Mouse (Mus musculus): Measurements from ENCODE around the gene Soga1. TPM values are rescaled to one million over a fixed set of nuclear protein-coding genes. Genes with fewer than 3 reads are reported as not detected.
A peak's percentile ranks its signal among the peaks of the same experiment; 100 is the strongest.

Gene Soga1
- polyA plus RNA-seq, 1 experiment from 2014 or later, result 6.0 TPM

DNA sequence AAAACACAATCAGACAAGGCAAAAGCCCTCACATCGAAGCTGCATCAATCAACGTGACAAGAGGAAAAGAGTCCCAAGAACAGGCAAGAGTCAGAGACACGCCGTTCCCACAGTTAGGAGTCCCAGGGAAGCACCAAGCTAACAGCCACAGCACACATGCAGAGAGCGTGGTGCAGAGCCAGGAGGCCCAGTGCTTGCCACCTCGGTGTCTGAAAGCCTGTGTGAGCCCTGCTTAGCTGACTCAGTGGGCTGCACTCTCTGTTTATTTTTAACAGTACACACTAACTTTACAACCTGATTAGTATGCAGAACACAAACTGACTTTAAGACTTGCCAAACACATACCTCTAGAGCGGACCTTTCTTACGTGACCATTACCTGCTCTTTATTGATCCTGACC, 25.4 kb upstream of the Soga1 start:
- ATAC-seq (ENCODE audit: low FRiP score) (no peak), DNase-seq (ENCODE audit: low spot score, missing footprints) (peak; percentile 66)
- 92% methylated on average over 8 of the region's 8 CpGs for WGBS
- H3K9me3 ChIP-seq (ENCODE audit: control insufficient read depth, low read length), result no peaks in the 10 kb centered on the region
- H3K4me2 ChIP-seq, result no peak overlapping the region
- no peak overlapping the region for H3K9ac ChIP-seq (ENCODE audit: low read length)
- no peak overlapping the region for H3K4me3 ChIP-seq (ENCODE audit: low read depth, low read length)
- H3K27me3 ChIP-seq (ENCODE audit: control insufficient read depth, insufficient read depth, low read length), result no peaks in the 10 kb centered on the region
- 0 out of 2 replicates have a peak, but pooled peaks cover 3% of the 10 kb centered on the region for H3K36me3 ChIP-seq (ENCODE audit: control insufficient read depth, insufficient read depth, low read length)
- H3K4me1 ChIP-seq (ENCODE audit: control insufficient read depth, insufficient read depth, low read length), result no peaks in the 10 kb centered on the region
- no peak overlapping the region for H3K27ac ChIP-seq (ENCODE audit: low read depth, low read length)

DNA sequence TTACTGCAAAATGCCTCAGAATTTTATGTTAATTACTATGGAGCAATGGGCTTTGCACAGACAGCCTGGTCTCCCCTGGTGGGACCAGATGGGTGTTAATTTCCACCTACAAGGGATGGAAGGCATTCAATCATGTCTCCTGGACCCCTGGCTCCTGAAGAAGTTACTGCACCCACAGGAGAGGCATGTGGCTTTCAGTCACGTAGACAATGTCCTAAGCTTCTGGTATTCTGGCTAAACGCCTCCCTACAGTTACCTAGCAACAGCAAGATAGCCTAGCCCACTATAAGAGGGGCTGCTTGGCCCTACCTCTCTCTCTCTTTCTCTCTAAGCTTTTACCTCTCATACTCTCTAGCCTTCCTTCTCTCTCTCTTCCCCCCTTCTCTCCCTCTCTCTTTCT, 23.2 kb upstream of the Soga1 start:
- no peak overlapping the region for H3K4me3 ChIP-seq (ENCODE audit: low read depth, low read length)
- no peaks in the 10 kb centered on the region for H3K4me1 ChIP-seq (ENCODE audit: control insufficient read depth, insufficient read depth, low read length)
- 43% methylated on average over 2 of the region's 2 CpGs for WGBS
- no peak overlapping the region for H3K9ac ChIP-seq (ENCODE audit: low read length)
- H3K27ac ChIP-seq (ENCODE audit: low read depth, low read length), result no peak overlapping the region
- no peaks in the 10 kb centered on the region for H3K36me3 ChIP-seq (ENCODE audit: control insufficient read depth, insufficient read depth, low read length)
- DNase-seq (ENCODE audit: low spot score, missing footprints), result peak; percentile 65
- no peak overlapping the region for H3K4me2 ChIP-seq
- no peaks in the 10 kb centered on the region for H3K9me3 ChIP-seq (ENCODE audit: control insufficient read depth, low read length)
- no peaks in the 10 kb centered on the region for H3K27me3 ChIP-seq (ENCODE audit: control insufficient read depth, insufficient read depth, low read length)
- ATAC-seq (ENCODE audit: low FRiP score), result no peak

DNA sequence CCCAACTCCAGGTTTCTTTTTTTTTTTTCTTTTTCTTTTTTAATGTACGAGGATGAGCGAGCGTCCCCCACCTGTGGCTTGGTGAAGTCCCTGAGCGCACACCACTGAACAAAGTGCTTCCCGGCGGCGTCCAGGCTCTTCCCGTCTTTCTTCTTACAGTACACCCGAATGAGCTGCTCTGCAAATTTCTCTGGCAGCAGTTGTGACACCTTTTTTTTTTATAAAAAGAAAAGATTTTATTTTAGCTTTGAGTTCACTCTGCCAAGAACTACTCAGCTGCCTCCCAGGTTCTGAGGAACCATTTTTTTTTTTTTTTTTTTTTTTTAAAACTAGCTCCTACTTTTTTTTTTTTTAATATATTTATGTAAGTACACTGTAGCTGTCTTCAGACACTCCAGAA, 22.6 kb upstream of the Soga1 start:
- no peaks in the 10 kb centered on the region for H3K27me3 ChIP-seq (ENCODE audit: control insufficient read depth, insufficient read depth, low read length)
- no peak for ATAC-seq (ENCODE audit: low FRiP score)
- H3K9ac ChIP-seq (ENCODE audit: low read length), result no peak overlapping the region
- no peaks in the 10 kb centered on the region for H3K4me1 ChIP-seq (ENCODE audit: control insufficient read depth, insufficient read depth, low read length)
- no peak for DNase-seq (ENCODE audit: low spot score, missing footprints)
- H3K4me2 ChIP-seq, result no peak overlapping the region
- WGBS, result 95% methylated on average over 9 of the region's 9 CpGs
- H3K4me3 ChIP-seq (ENCODE audit: low read depth, low read length), result no peak overlapping the region
- H3K27ac ChIP-seq (ENCODE audit: low read depth, low read length), result no peak overlapping the region
- H3K36me3 ChIP-seq (ENCODE audit: control insufficient read depth, insufficient read depth, low read length), result no peaks in the 10 kb centered on the region
- no peaks in the 10 kb centered on the region for H3K9me3 ChIP-seq (ENCODE audit: control insufficient read depth, low read length)

DNA sequence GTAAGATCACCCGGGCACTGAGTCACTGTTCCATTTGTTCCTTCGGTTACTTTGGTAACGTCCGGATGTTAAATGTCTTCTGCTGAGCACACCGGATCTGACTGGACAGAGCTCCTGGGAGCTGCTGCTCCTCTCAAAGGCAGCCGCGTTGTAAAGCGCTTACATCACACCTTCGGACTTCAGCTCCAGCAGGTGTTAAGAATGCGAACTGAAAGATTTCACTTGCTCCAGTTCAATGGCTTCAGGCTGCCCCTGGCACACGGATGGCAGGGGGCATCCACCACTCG, 21.2 kb upstream of the Soga1 start:
- no peaks in the 10 kb centered on the region for H3K4me1 ChIP-seq (ENCODE audit: control insufficient read depth, insufficient read depth, low read length)
- H3K27ac ChIP-seq (ENCODE audit: low read depth, low read length), result no peak overlapping the region
- no peaks in the 10 kb centered on the region for H3K36me3 ChIP-seq (ENCODE audit: control insufficient read depth, insufficient read depth, low read length)
- no peak for ATAC-seq (ENCODE audit: low FRiP score)
- H3K4me2 ChIP-seq, result no peak overlapping the region
- H3K4me3 ChIP-seq (ENCODE audit: low read depth, low read length), result no peak overlapping the region
- DNase-seq (ENCODE audit: low spot score, missing footprints), result no peak
- H3K9ac ChIP-seq (ENCODE audit: low read length), result no peak overlapping the region
- H3K27me3 ChIP-seq (ENCODE audit: control insufficient read depth, insufficient read depth, low read length), result no peaks in the 10 kb centered on the region
- H3K9me3 ChIP-seq (ENCODE audit: control insufficient read depth, low read length), result no peaks in the 10 kb centered on the region
- WGBS, result 92% methylated on average over 12 of the region's 12 CpGs

DNA sequence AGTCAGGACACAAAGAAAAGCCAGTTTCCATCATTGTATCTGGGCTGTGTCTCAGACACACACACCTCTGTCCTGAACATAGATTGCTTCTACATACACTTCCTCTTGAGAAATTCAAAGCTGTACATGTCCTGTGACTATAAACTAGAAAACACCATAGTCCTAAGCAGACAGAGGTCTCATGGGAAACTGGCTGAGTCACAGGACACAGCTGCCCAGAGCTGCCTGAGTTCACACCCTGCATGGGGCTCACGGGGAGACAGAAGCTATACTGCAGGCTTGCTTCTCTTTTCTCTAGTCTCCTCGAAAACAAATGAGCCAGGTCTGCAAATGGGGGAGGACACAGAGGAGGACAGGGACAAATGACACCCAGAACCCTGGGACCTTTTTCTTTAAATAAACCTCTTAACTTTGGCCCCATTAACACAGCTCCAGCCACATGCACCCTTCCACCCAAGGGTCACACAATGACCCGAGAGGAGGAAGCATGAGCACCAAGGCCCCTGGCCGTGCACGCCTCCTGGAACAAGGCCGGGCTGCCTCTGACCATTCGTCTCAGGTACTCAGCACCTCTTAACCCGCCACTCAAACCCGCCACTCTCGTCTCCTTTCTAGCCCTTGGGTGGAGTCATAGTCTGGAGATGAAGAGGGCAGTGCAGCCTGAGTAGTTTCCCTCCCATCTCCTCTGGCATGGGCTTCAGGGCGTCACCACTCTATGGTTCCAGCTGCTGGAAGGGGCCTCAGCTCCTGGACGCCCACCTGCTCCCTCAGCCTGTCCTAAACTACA, 20.7 kb upstream of the Soga1 start:
- no peaks in the 10 kb centered on the region for H3K9me3 ChIP-seq (ENCODE audit: control insufficient read depth, low read length)
- H3K27me3 ChIP-seq (ENCODE audit: control insufficient read depth, insufficient read depth, low read length), result no peaks in the 10 kb centered on the region
- H3K27ac ChIP-seq (ENCODE audit: low read depth, low read length), result no peak overlapping the region
- H3K9ac ChIP-seq (ENCODE audit: low read length), result no peak overlapping the region
- H3K4me1 ChIP-seq (ENCODE audit: control insufficient read depth, insufficient read depth, low read length), result no peaks in the 10 kb centered on the region
- no peaks in the 10 kb centered on the region for H3K36me3 ChIP-seq (ENCODE audit: control insufficient read depth, insufficient read depth, low read length)
- no peak overlapping the region for H3K4me2 ChIP-seq
- no peak for DNase-seq (ENCODE audit: low spot score, missing footprints)
- WGBS, result 94% methylated on average over 12 of the region's 12 CpGs
- no peak overlapping the region for H3K4me3 ChIP-seq (ENCODE audit: low read depth, low read length)
- no peak for ATAC-seq (ENCODE audit: low FRiP score)

DNA sequence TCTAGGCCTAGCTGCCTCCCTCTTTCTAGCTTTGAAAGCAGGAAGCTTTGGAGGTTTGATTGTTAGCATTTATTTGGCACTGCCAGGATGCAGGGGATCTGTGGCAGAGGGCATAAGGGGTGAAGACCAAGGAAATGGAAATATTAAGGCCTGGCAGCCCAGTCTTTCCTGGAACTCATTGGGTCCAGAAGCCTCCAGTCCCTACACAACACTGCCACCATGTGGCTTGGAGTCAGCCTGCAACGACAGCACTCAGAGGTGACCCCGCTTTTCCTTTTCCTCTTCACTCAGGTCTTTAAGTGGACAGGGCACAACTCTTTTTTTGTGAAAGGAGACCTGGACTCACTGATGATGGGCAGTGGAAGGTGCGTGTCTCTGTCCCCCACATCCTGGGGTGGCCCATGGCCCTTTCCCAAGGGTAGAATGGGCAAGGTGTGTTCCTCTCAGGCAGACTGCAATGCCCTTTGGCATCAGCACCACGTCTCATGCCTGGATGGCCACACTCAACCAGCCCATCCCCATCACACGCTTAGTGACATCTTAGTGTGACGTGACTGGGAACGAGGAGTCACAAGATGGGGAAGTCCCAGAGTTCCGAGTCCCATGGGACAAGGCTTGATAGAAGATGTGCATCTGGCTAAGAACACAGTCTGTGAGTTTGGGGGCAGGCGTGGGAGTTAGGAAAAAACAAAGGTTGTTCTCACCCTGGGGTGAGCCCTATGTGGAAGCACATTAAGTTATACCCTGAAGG, 16.1 kb upstream of the Soga1 start:
- Histone ChIP-seq H3K36me3 (ENCODE audit: control insufficient read depth, insufficient read depth, low read length) (no peaks in the 10 kb centered on the region), H3K27ac (ENCODE audit: low read depth, low read length) (no peak overlapping the region), H3K4me3 (ENCODE audit: low read depth, low read length) (no peak overlapping the region), H3K9ac (ENCODE audit: low read length) (no peak overlapping the region), H3K4me1 (ENCODE audit: control insufficient read depth, insufficient read depth, low read length) (no peaks in the 10 kb centered on the region), H3K9me3 (ENCODE audit: control insufficient read depth, low read length) (no peaks in the 10 kb centered on the region), H3K4me2 (no peak overlapping the region), H3K27me3 (ENCODE audit: control insufficient read depth, insufficient read depth, low read length) (no peaks in the 10 kb centered on the region)
- peak; percentile 54; the same call in 1 of the 2 replicates for ATAC-seq (ENCODE audit: low FRiP score)
- DNase-seq (ENCODE audit: low spot score, missing footprints), result peak; percentile 93
- WGBS, result 67% methylated on average over 9 of the region's 9 CpGs

DNA sequence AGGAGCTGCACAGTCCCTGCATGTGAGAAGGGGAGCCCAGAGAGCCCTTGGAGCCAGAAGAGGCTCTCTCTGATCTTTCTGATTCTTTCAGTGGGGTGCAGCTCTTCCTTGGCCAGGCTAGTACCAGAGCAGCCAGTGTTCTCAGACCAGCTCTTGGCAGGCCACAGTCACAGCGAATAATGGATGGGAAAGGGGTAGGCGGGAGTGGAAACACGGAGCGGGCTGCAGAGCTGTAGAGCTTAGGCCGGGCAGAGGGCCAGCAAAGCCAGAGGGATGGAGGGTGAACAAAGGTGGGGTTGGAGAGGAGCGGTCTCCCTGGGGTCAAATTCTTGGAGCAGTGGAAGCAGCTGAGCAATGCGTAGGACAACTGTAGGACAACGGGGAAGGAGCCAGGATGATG, 13.0 kb upstream of the Soga1 start:
- Histone ChIP-seq H3K4me2 (no peak overlapping the region), H3K27ac (ENCODE audit: low read depth, low read length) (no peak overlapping the region), H3K27me3 (ENCODE audit: control insufficient read depth, insufficient read depth, low read length) (no peaks in the 10 kb centered on the region), H3K36me3 (ENCODE audit: control insufficient read depth, insufficient read depth, low read length) (no peaks in the 10 kb centered on the region), H3K4me3 (ENCODE audit: low read depth, low read length) (no peak overlapping the region), H3K9me3 (ENCODE audit: control insufficient read depth, low read length) (no peaks in the 10 kb centered on the region), H3K9ac (ENCODE audit: low read length) (no peak overlapping the region), H3K4me1 (ENCODE audit: control insufficient read depth, insufficient read depth, low read length) (no peaks in the 10 kb centered on the region)
- WGBS, result 66% methylated on average over 8 of the region's 8 CpGs
- no peak for ATAC-seq (ENCODE audit: low FRiP score)
- DNase-seq (ENCODE audit: low spot score, missing footprints), result peak; percentile 80

DNA sequence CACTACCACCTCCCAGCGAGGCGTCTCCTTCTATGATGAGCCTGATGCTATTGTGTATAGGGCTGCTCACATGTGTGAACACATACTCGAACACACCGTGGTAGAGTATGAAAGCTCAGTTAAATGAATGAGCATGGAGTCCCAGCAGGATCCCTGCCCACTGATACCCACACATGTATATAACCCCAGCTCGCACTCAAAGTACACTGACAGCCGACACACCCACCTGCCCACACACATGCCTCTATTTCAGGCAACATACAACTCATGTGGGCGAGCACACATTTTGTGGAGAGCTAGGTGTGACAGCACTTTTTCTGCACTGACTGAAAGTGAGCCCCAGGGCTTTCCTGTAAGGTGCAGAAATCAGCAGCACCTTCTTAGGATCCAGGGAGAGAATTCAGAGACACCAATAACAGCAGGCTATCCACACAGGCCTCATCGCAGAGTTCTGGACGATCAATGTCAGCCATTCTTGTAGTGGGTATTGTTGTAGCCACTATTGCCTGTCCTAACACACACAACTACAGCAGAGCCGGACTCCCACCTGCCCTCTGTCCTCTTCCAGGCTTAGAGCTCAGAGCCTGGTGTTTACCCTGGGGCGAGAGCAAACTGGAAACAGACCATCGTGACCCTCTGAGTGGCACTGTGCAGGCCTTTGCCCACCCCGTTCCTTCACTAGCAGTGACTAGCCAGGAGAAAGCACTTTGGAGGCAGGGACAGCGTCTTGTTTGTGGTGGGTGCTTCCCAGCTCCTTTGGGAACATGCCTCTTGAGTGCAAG, 8.7 kb upstream of the Soga1 start:
- H3K36me3 ChIP-seq (ENCODE audit: control insufficient read depth, insufficient read depth, low read length), result no peaks in the 10 kb centered on the region
- no peak overlapping the region for H3K27ac ChIP-seq (ENCODE audit: low read depth, low read length)
- no peak overlapping the region for H3K4me3 ChIP-seq (ENCODE audit: low read depth, low read length)
- H3K9me3 ChIP-seq (ENCODE audit: control insufficient read depth, low read length), result no peaks in the 10 kb centered on the region
- H3K4me2 ChIP-seq, result no peak overlapping the region
- DNase-seq (ENCODE audit: low spot score, missing footprints), result no peak
- no peaks in the 10 kb centered on the region for H3K27me3 ChIP-seq (ENCODE audit: control insufficient read depth, insufficient read depth, low read length)
- H3K9ac ChIP-seq (ENCODE audit: low read length), result no peak overlapping the region
- ATAC-seq (ENCODE audit: low FRiP score), result no peak
- H3K4me1 ChIP-seq (ENCODE audit: control insufficient read depth, insufficient read depth, low read length), result no peaks in the 10 kb centered on the region
- WGBS, result 80% methylated on average over 14 of the region's 14 CpGs

DNA sequence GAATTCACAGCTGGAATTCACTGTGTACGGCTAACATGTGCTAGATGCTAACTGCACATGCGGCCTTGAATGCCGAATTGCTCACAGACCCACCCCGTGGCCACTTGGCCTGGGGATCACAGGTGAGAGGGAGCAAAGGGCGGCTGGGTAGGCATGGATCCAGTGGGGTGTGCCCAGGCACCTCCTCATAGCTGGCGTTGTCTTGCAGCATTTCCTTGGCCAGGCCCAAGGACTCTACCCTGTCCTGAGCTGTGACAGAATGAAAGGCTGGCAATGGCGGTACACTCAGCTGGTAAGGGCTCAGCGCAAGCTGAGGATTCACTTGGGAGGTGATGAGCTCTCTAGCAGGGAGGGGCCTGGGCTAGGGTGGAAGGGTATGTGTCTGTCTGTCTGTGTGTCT, 7.7 kb upstream of the Soga1 start, which contains the start of gene Tldc2:
Gene Tldc2 (plus strand): TSS at position 260 of the 400 bp plus-strand sequence.
- Histone ChIP-seq H3K27ac (ENCODE audit: low read depth, low read length) (no peak within 1 kb of the TSS), H3K27me3 (ENCODE audit: control insufficient read depth, insufficient read depth, low read length) (no peaks in the 10 kb centered on the region), H3K4me2 (no peak within 1 kb of the TSS), H3K4me3 (ENCODE audit: low read depth, low read length) (no peak within 1 kb of the TSS), H3K4me1 (ENCODE audit: control insufficient read depth, insufficient read depth, low read length) (peaks cover 2% of the 10 kb centered on the region; the same call in 1 of the 2 replicates), H3K9ac (ENCODE audit: low read length) (no peak within 1 kb of the TSS), H3K36me3 (ENCODE audit: control insufficient read depth, insufficient read depth, low read length) (no peaks in the 10 kb centered on the region), H3K9me3 (ENCODE audit: control insufficient read depth, low read length) (no peaks in the 10 kb centered on the region)
- ATAC-seq (ENCODE audit: low FRiP score) (no peak), DNase-seq (ENCODE audit: low spot score, missing footprints) (no peak)
- WGBS, result 82% methylated on average over 8 of the region's 8 CpGs
